Mouse (Mus musculus) hindbrain, embryonic 15.5 days (tissue): ENCODE results near the gene Nyap1. TPM values are rescaled to one million over a fixed set of nuclear protein-coding genes. Genes with fewer than 3 reads are reported as not detected.
A peak's percentile ranks its signal among the peaks of the same experiment; 100 is the strongest.

Experiments used
- ATAC-seq: fragments of 200-750 bp; cut with Nextera tagmentation; 2 replicates; pipeline ENCODE4 v1.8.0; 2017; ENCODE audit warnings: low read depth, moderate number of reproducible peaks, moderate TSS enrichment; ENCODE audit not compliant: low FRiP score
- H3K27ac ChIP-seq: fragments of 300-500 bp; sonication (generic); replicated peaks from 2 replicates; pipeline ENCODE4 v1.5.1; 2015; ENCODE audit warnings: mild to moderate bottlenecking, inconsistent platforms
- H3K27me3 ChIP-seq: fragments of 300-500 bp; sonication (generic); 2 replicates; pipeline ENCODE4 v1.6.1; 2015; ENCODE audit warnings: control low read depth, inconsistent platforms
- H3K36me3 ChIP-seq: fragments of 300-500 bp; sonication (generic); 2 replicates; pipeline ENCODE4 v1.6.1; 2015; ENCODE audit warnings: control low read depth, inconsistent platforms
- H3K4me1 ChIP-seq: fragments of 300-500 bp; sonication (generic); replicated peaks from 2 replicates; pipeline ENCODE4 v1.6.1; 2015; ENCODE audit warnings: control low read depth, inconsistent platforms
- H3K4me2 ChIP-seq: fragments of 300-500 bp; sonication (generic); 2 replicates; pipeline ENCODE4 v1.6.1; 2015; ENCODE audit warnings: moderate library complexity, mild to moderate bottlenecking, inconsistent platforms
- H3K4me3 ChIP-seq: fragments of 300-500 bp; sonication (generic); 2 replicates; pipeline ENCODE4 v1.5.1; 2015; ENCODE audit warnings: mild to moderate bottlenecking, inconsistent platforms
- H3K9ac ChIP-seq: fragments of 300-500 bp; sonication (generic); 2 replicates; pipeline ENCODE4 v1.6.1; 2015; ENCODE audit warnings: inconsistent platforms
- H3K9me3 ChIP-seq: fragments of 300-500 bp; sonication (generic); 2 replicates; pipeline ENCODE4 v1.6.1; 2016; ENCODE audit warnings: control low read depth, inconsistent platforms
- WGBS: fragments of 180-500 bp; shearing (Covaris S2); methylation state at CpG from one replicate; pipeline ENCODE4 v1.1.7; 2015; 5-methylcytosine and 5-hydroxymethylcytosine counted together
- polyA plus RNA-seq: library from polyadenylated mRNA; unstranded; fragments of >200 nt; fragmentation: Nextera tagmentation; extraction: Ambion mirVana; gene quantifications from 2 replicates; pipeline ENCODE4 v1.2.1, GENCODE M21; 2015

Gene Nyap1
- polyA plus RNA-seq, 1 experiment from 2014 or later: 48.5 TPM

GRCm38 (mm10) chr5:137683388-137684293 lies 57.8 kb downstream of the Nyap1 start:
- WGBS: 10% methylated on average over 28 of the region's 28 CpGs
- peak overlapping the region; percentile 86 for H3K27ac ChIP-seq
- H3K36me3 ChIP-seq: no peaks in the 10 kb centered on the region
- ATAC-seq: no peak
- no peaks in the 10 kb centered on the region for H3K9me3 ChIP-seq
- peaks cover 25% of the 10 kb centered on the region for H3K4me1 ChIP-seq
- H3K9ac ChIP-seq: peak overlapping the region; percentile 80
- H3K27me3 ChIP-seq: no peaks in the 10 kb centered on the region
- peak overlapping the region; percentile 97 for H3K4me3 ChIP-seq
- H3K4me2 ChIP-seq: peak overlapping the region; percentile 74

GRCm38 (mm10) chr5:137682526-137682925 lies 58.9 kb downstream of the Nyap1 start:
- H3K4me1 ChIP-seq: peaks cover 25% of the 10 kb centered on the region
- ATAC-seq: no peak
- H3K4me3 ChIP-seq: no peak overlapping the region
- no peak overlapping the region for H3K27ac ChIP-seq
- no peak overlapping the region for H3K9ac ChIP-seq
- H3K36me3 ChIP-seq: no peaks in the 10 kb centered on the region
- no peaks in the 10 kb centered on the region for H3K9me3 ChIP-seq
- H3K4me2 ChIP-seq: peak overlapping the region; percentile 74
- WGBS: 67% methylated on average over 6 of the region's 6 CpGs
- H3K27me3 ChIP-seq: no peaks in the 10 kb centered on the region

Other genes with a start within 250 kb of the Nyap1 start
- 81.0 and 81.8 TPM in 2 replicates for gene Pop7, start 239.1 kb downstream of the Nyap1 start, polyA plus RNA-seq
- 16.4 and 18.4 TPM in 2 replicates for gene Gigyf1, start 223.1 kb downstream of the Nyap1 start, polyA plus RNA-seq
- not detected in 2 replicates for gene Epo, start 208.4 kb downstream of the Nyap1 start, polyA plus RNA-seq
- 516 and 544 TPM in 2 replicates for gene Gnb2, start 208.1 kb downstream of the Nyap1 start, polyA plus RNA-seq
- gene Actl6b, start 188.1 kb downstream of the Nyap1 start, polyA plus RNA-seq: 251 and 285 TPM in 2 replicates
- 6.1 and 6.4 TPM in 2 replicates for gene Tfr2, start 171.8 kb downstream of the Nyap1 start, polyA plus RNA-seq
- gene Mospd3, start 140.5 kb downstream of the Nyap1 start, polyA plus RNA-seq: 59.7 and 73.5 TPM in 2 replicates
- 16.6 and 19.4 TPM in 2 replicates for gene Pcolce, start 127.8 kb downstream of the Nyap1 start, polyA plus RNA-seq
- gene Fbxo24, start 112.6 kb downstream of the Nyap1 start, polyA plus RNA-seq: 0.12 and 0.31 TPM in 2 replicates
- 17.2 and 18.2 TPM in 2 replicates for gene Lrch4, start 112.5 kb downstream of the Nyap1 start, polyA plus RNA-seq
- 7.4 and 9.2 TPM in 2 replicates for gene Gm20605, start 112.4 kb downstream of the Nyap1 start, polyA plus RNA-seq
- gene Sap25, start 100.3 kb downstream of the Nyap1 start, polyA plus RNA-seq: 5.5 and 6.1 TPM in 2 replicates
- gene Irs3, start 95.9 kb downstream of the Nyap1 start, polyA plus RNA-seq: 0.09 and 0.12 TPM in 2 replicates
- gene Agfg2, start 56.9 kb downstream of the Nyap1 start, polyA plus RNA-seq: 20.2 and 20.3 TPM in 2 replicates
- gene Tsc22d4, start 4.1 kb upstream of the Nyap1 start, polyA plus RNA-seq: 84.5 and 88.6 TPM in 2 replicates
- gene Ppp1r35, start 37.2 kb upstream of the Nyap1 start, polyA plus RNA-seq: 43.4 and 44.7 TPM in 2 replicates
- gene Mepce, start 46.0 kb upstream of the Nyap1 start, polyA plus RNA-seq: 9.7 and 11.0 TPM in 2 replicates
- 11.9 and 12.8 TPM in 2 replicates for gene Zcwpw1, start 46.2 kb upstream of the Nyap1 start, polyA plus RNA-seq
- 0.21 and 0.43 TPM in 2 replicates for gene Pilra, start 94.7 kb upstream of the Nyap1 start, polyA plus RNA-seq
- gene Pilrb1, start 116.5 kb upstream of the Nyap1 start, polyA plus RNA-seq: not detected in 2 replicates
- not detected in 2 replicates for gene Pilrb2, start 130.2 kb upstream of the Nyap1 start, polyA plus RNA-seq
- not detected in 2 replicates for gene Cyp3a13, start 180.0 kb upstream of the Nyap1 start, polyA plus RNA-seq
- gene Gjc3, start 221.5 kb upstream of the Nyap1 start, polyA plus RNA-seq: 1.3 and 1.7 TPM in 2 replicates
- not detected in 2 replicates for gene Azgp1, start 239.9 kb upstream of the Nyap1 start, polyA plus RNA-seq